Mouse (Mus musculus): ENCODE results near the gene F5.

- TF ChIP-seq POLR2A (IDR thresholded peaks at IDR 0.05; ENCODE audit: extremely low read depth, insufficient read depth, low read length) (no peak), CTCF (IDR thresholded peaks at IDR 0.05; ENCODE audit: low read depth, low read length) (no peak)
Measured at GRCm38 (mm10) chr1:164242809-164243208, 91.2 kb downstream of the F5 start.

Data from liver, adult 2 months (tissue).